Mouse (Mus musculus): ENCODE results near the gene 2010109A12Rik.

DNA sequence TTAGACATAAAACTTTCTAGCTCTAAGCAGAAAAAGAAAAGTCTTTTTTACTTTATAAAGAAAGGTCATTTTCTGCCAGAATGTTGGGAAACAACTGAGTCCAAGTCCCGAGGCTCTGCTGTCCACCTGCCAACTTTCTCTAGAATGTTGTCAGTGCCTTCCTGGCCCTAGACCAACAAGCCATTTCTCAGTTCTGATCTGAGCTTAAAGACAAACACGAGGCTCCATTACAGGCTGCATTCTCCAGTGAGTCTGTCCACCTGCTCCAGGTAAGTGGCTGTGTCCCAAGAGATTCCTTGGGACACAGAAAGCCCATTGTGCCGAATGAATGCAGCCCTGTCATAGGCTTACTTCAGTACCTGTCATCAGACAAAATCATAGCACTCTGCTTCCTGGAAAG, 15.3 kb downstream of the 2010109A12Rik start:
- no peak for TF ChIP-seq POLR2A (IDR thresholded peaks at IDR 0.05; ENCODE audit: extremely low read depth, insufficient read depth, low read length)
- no peak for TF ChIP-seq CTCF (IDR thresholded peaks at IDR 0.05; ENCODE audit: extremely low read depth, insufficient read depth, low read length)

All from cortical plate, adult 2 months (tissue).